Mouse (Mus musculus) liver, adult 2 months (tissue): ENCODE measurements at regions not wholly inside any gene's neighbourhood (a gene's known extent, or its start where the extent isn't known, plus 50 kb on each side); places are given as distances from the start of the nearest gene placed in this dataset.

ENCODE experiments used
- CTCF ChIP-seq: fragments of 200-500 bp; IDR thresholded peaks from 2 replicates; pipeline ENCODE4 v1.5.1; 2011; ENCODE audit warnings: low read depth, low read length, control low read depth
- POLR2A ChIP-seq: fragments of 200-500 bp; IDR thresholded peaks from 2 replicates; pipeline ENCODE4 v1.6.1; 2011; ENCODE audit warnings: low read length, control low read depth; ENCODE audit not compliant: insufficient read depth; ENCODE audit errors: extremely low read depth

DNA sequence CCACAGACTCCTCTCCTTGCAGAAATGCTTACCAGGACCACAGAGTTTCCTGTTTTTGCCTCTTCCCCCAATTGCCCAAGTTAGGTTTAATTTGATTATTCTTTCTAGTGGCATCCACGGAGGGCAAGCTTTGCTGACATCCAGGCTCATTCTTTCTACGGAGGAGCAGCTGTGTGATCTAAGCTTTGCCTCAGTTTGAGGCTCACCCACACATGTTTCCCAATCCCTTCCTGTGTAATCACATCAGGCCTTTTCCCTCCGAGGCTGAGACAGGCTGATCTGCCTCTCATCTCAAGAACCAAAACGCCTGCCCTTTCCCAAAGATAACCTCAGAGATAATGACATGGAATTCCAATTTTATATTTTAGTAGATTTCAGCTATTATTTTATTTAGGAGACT, 107.4 kb upstream of the Zfp648 start:
- TF ChIP-seq CTCF (no peak), POLR2A (no peak)
